Comparison of ENCODE assay signal across 24 mouse cellular contexts in genomic region chr2:181567338-181567737, GRCm38 (mm10).
"Had no signal": no experiment of that assay in that cellular context is flagged by ENCODE, and none has a peak within 500 bp of the region (broad histone marks: within the 10 kb centered on the region; RNA-seq: fewer than 3 reads in every experiment).

No protein-coding gene starts in this region.

- ATAC-seq: forebrain, postnatal 0 days; hindbrain, embryonic 16.5 days; inflammation-experienced regulatory T-cells, adult 6 months; intestine, postnatal 0 days had no signal

- H3K9me3 ChIP-seq: hindbrain, embryonic 10.5 days; hindbrain, embryonic 12.5 days; limb, embryonic 10.5 days; limb, embryonic 12.5 days; liver, embryonic 13.5 days; liver, embryonic 15.5 days had no signal

- H3K4me1 ChIP-seq: hindbrain, embryonic 12.5 days; limb, embryonic 12.5 days had no signal

- H3K4me2 ChIP-seq: heart, embryonic 12.5 days; hindbrain, embryonic 12.5 days; hindbrain, embryonic 14.5 days; limb, embryonic 12.5 days; liver, embryonic 13.5 days; liver, embryonic 15.5 days had no signal

- H3K36me3 ChIP-seq: limb, embryonic 10.5 days had no signal

- H3K27me3 ChIP-seq: heart, embryonic 12.5 days; hindbrain, embryonic 12.5 days; limb, embryonic 12.5 days; liver, embryonic 13.5 days; liver, embryonic 15.5 days had no signal

- H3K9ac ChIP-seq: forebrain, postnatal 0 days; heart, embryonic 12.5 days; hindbrain, embryonic 12.5 days; hindbrain, embryonic 14.5 days; limb, embryonic 12.5 days; liver, embryonic 13.5 days; liver, embryonic 15.5 days had no signal

- DNase-seq: forebrain, postnatal 0 days; gastrocnemius, adult 2 months; gastrocnemius, postnatal 10 days; gastrocnemius, postnatal 25 days; heart, adult 2 months; heart, postnatal 10 days; heart, postnatal 36 days; kidney, adult 18-20 months; kidney, adult 8-10 months; kidney, postnatal 10 days; kidney, postnatal 4 days; liver, embryonic 13.5 days had no signal

- H3K4me3 ChIP-seq: gastrocnemius, adult 2 months; heart, adult 2 months; heart, embryonic 12.5 days; hindbrain, embryonic 10.5 days; hindbrain, embryonic 12.5 days; layer of hippocampus, adult 2 months; left cerebral cortex, adult 2 months; limb, embryonic 10.5 days; limb, embryonic 12.5 days; liver, embryonic 13.5 days; liver, embryonic 15.5 days had no signal

- H3K27ac ChIP-seq: gastrocnemius, adult 2 months; heart, adult 2 months; hindbrain, embryonic 10.5 days; hindbrain, embryonic 12.5 days; hindbrain, embryonic 14.5 days; layer of hippocampus, adult 2 months; left cerebral cortex, adult 2 months; limb, embryonic 10.5 days; limb, embryonic 12.5 days; liver, embryonic 13.5 days; liver, embryonic 15.5 days had no signal
